Mouse (Mus musculus) adrenal gland, postnatal 4 days (tissue): ENCODE results near the gene Slc45a3. TPM values are rescaled to one million over a fixed set of nuclear protein-coding genes. Genes with fewer than 3 reads are reported as not detected.

Experiments used
- DNase-seq, 2 experiments: peaks; one replicate each; pipeline ENCODE4 v3.0.0; 2021 to 2022; ENCODE audit warnings: low spot score in 2 of 2, mixed read lengths in 2 of 2
- total RNA-seq, 2 experiments: library from RNA; stranded (reverse); gene quantifications; 2 replicates each; pipeline ENCODE4 v1.2.3; 2021

Slc45a3 gene
- total RNA-seq, 2 experiments from 2014 or later: 11.6 to 15.1 TPM

- DNase-seq: no peak
Observed at GRCm38 (mm10) chr1:132014800-132015199, 52.0 kb downstream of the Slc45a3 start.

GRCm38 (mm10) chr1:132016691-132017090, 53.9 kb downstream of the Slc45a3 start:
- no peak for DNase-seq

GRCm38 (mm10) chr1:132019876-132020275, 57.1 kb downstream of the Slc45a3 start:
- no peak for DNase-seq

GRCm38 (mm10) chr1:132022107-132022506, 59.3 kb downstream of the Slc45a3 start:
- no peak for DNase-seq

GRCm38 (mm10) chr1:132026925-132027646, 64.3 kb downstream of the Slc45a3 start:
- no peak for DNase-seq

GRCm38 (mm10) chr1:132027978-132028377, 65.2 kb downstream of the Slc45a3 start:
- DNase-seq: no peak

GRCm38 (mm10) chr1:132028413-132028812, 65.6 kb downstream of the Slc45a3 start:
- DNase-seq: no peak

- no peak for DNase-seq
Observed at GRCm38 (mm10) chr1:132030574-132030973, 67.8 kb downstream of the Slc45a3 start.

GRCm38 (mm10) chr1:132032172-132032571, 69.4 kb downstream of the Slc45a3 start:
- DNase-seq: no peak

Other genes starting within 250 kb of the Slc45a3 start
- under 1 TPM; 0.51 to 0.73 TPM for gene Slc26a9, start 218.9 kb upstream of the Slc45a3 start, total RNA-seq
- 10 to 100 TPM; 11.0 to 11.5 TPM for gene Pm20d1, start 165.6 kb upstream of the Slc45a3 start, total RNA-seq
- gene Slc41a1, start 135.5 kb upstream of the Slc45a3 start, total RNA-seq: 10 to 100 TPM; 44.7 to 47.5 TPM
- 10 to 100 TPM; 15.1 to 18.0 TPM for gene Rab29, start 95.7 kb upstream of the Slc45a3 start, total RNA-seq
- 100 to 1,000 TPM; 191 to 192 TPM for gene Nucks1, start 52.4 kb upstream of the Slc45a3 start, total RNA-seq
- 100 to 1,000 TPM; 130 to 135 TPM for gene Elk4, start 44.6 kb downstream of the Slc45a3 start, total RNA-seq
- gene Mfsd4a, start 105.1 kb downstream of the Slc45a3 start, total RNA-seq: 1 to 10 TPM; 4.9 to 6.3 TPM
- gene Cdk18, start 176.7 kb downstream of the Slc45a3 start, total RNA-seq: 10 to 100 TPM; 24.8 to 25.1 TPM
- gene Lemd1, start 228.5 kb downstream of the Slc45a3 start, total RNA-seq: under 1 TPM; 0.17 to 0.67 TPM
- under 1 TPM; 0.17 to 0.25 TPM for gene AC124108.1, start 228.5 kb downstream of the Slc45a3 start, total RNA-seq